Mouse (Mus musculus) heart, embryonic 11.5 days (tissue): ENCODE data around the gene Unk. TPM values are rescaled to one million over a fixed set of nuclear protein-coding genes. Genes with fewer than 3 reads are reported as not detected.
A peak's percentile ranks its signal among the peaks of the same experiment; 100 is the strongest.

Experiments
- ATAC-seq: fragments of 200-750 bp; cut with Nextera tagmentation; replicated peaks from 2 replicates; pipeline ENCODE4 v1.8.0; 2017; ENCODE audit warnings: moderate library complexity; ENCODE audit not compliant: insufficient number of reproducible peaks, low FRiP score, low TSS enrichment
- H3K27ac ChIP-seq: fragments of 300-500 bp; sonication (generic); 2 replicates; pipeline ENCODE4 v1.5.1; 2014; ENCODE audit warnings: mild to moderate bottlenecking, low read depth, low read length
- H3K27me3 ChIP-seq: fragments of 300-500 bp; sonication (generic); 2 replicates; pipeline ENCODE4 v1.6.1; 2014; ENCODE audit warnings: mild to moderate bottlenecking, low read length, mixed read lengths; ENCODE audit not compliant: control insufficient read depth, insufficient read depth
- H3K36me3 ChIP-seq: fragments of 300-500 bp; sonication (generic); 2 replicates; pipeline ENCODE4 v1.6.1; 2014; ENCODE audit warnings: mild to moderate bottlenecking, low read length, moderate library complexity, mixed read lengths; ENCODE audit not compliant: control insufficient read depth, insufficient read depth
- H3K4me1 ChIP-seq: fragments of 300-500 bp; sonication (generic); 2 replicates; pipeline ENCODE4 v1.6.1; 2014; ENCODE audit warnings: low read length; ENCODE audit not compliant: control insufficient read depth, insufficient read depth
- H3K4me2 ChIP-seq: fragments of 300-500 bp; sonication (generic); 2 replicates; pipeline ENCODE4 v1.6.1; 2014; ENCODE audit warnings: mild to moderate bottlenecking, moderate library complexity
- H3K4me3 ChIP-seq: fragments of 300-500 bp; sonication (generic); 2 replicates; pipeline ENCODE4 v1.5.1; 2014; ENCODE audit warnings: low read depth, low read length
- H3K9ac ChIP-seq: fragments of 300-500 bp; sonication (generic); 2 replicates; pipeline ENCODE4 v1.6.1; 2014; ENCODE audit warnings: mild to moderate bottlenecking, low read depth, low read length, moderate library complexity
- H3K9me3 ChIP-seq: fragments of 300-500 bp; sonication (generic); replicated peaks from 2 replicates; pipeline ENCODE4 v1.6.1; 2016; ENCODE audit warnings: low read length; ENCODE audit not compliant: control insufficient read depth
- WGBS: fragments of 180-500 bp; shearing (Covaris S2); extraction: QIAGEN DNeasy Blood & Tissue Kit; methylation state at CpG from one replicate; pipeline ENCODE4 v1.1.7; 2014; ENCODE audit not compliant: insufficient replicate concordance; 5-methylcytosine and 5-hydroxymethylcytosine counted together
- polyA plus RNA-seq: library from polyadenylated mRNA; unstranded; fragments of >200 nt; fragmentation: Nextera tagmentation; extraction: Ambion mirVana; gene quantifications from 2 replicates; pipeline ENCODE4 v1.2.1, GENCODE M21; 2014

Gene Unk
- polyA plus RNA-seq, 1 experiment from 2014 or later: 18.7 TPM

- Histone ChIP-seq H3K27me3 (no peaks in the 10 kb centered on the region), H3K9me3 (no peaks in the 10 kb centered on the region), H3K27ac (no peak overlapping the region), H3K4me2 (no peak overlapping the region), H3K4me3 (no peak overlapping the region), H3K36me3 (no peaks in the 10 kb centered on the region), H3K4me1 (peaks cover 19% of the 10 kb centered on the region), H3K9ac (no peak overlapping the region)
- WGBS: 65% methylated on average over 3 of the region's 3 CpGs
- ATAC-seq: no peak
Measured at GRCm38 (mm10) chr11:116072608-116073007, 42.5 kb downstream of the Unk start.

- no peak overlapping the region; the same call in 1 of the 2 replicates for H3K27ac ChIP-seq
- ATAC-seq: no peak; the same call in 1 of the 2 replicates
- no peak overlapping the region for H3K4me3 ChIP-seq
- H3K36me3 ChIP-seq: peaks cover 3% of the 10 kb centered on the region; the same call in 1 of the 2 replicates
- 46% methylated on average over 7 of the region's 7 CpGs for WGBS
- H3K9me3 ChIP-seq: no peaks in the 10 kb centered on the region
- H3K4me2 ChIP-seq: peak overlapping the region; percentile 6; the same call in 1 of the 2 replicates
- H3K4me1 ChIP-seq: peaks cover 36% of the 10 kb centered on the region
- H3K9ac ChIP-seq: no peak overlapping the region
- H3K27me3 ChIP-seq: no peaks in the 10 kb centered on the region
Measured at GRCm38 (mm10) chr11:116074436-116074991, 44.4 kb downstream of the Unk start.

GRCm38 (mm10) chr11:116075539-116076265 lies 45.6 kb downstream of the Unk start:
- Histone ChIP-seq H3K9ac (0 out of 2 replicates have a peak overlapping the region, but pooled peaks have one; percentile 44), H3K36me3 (peaks cover 11% of the 10 kb centered on the region), H3K27me3 (no peaks in the 10 kb centered on the region), H3K4me2 (peak overlapping the region; percentile 67), H3K4me3 (no peak overlapping the region), H3K9me3 (no peaks in the 10 kb centered on the region), H3K27ac (no peak overlapping the region), H3K4me1 (peaks cover 36% of the 10 kb centered on the region)
- 37% methylated on average over 20 of the region's 20 CpGs for WGBS
- ATAC-seq: no peak

- Histone ChIP-seq H3K4me2 (peak overlapping the region; percentile 67), H3K4me1 (peaks cover 36% of the 10 kb centered on the region)
- WGBS: 43% methylated on average over 7 of the region's 7 CpGs
Measured at GRCm38 (mm10) chr11:116076266-116076540, 46.1 kb downstream of the Unk start.

GRCm38 (mm10) chr11:116076836-116077235 lies 46.7 kb downstream of the Unk start:
- WGBS: 42% methylated on average over 7 of the region's 7 CpGs
- peak overlapping the region; percentile 67 for H3K4me2 ChIP-seq
- 0 out of 2 replicates have a peak, but pooled peaks have one; percentile 19 for ATAC-seq
- peaks cover 36% of the 10 kb centered on the region for H3K4me1 ChIP-seq
- no peaks in the 10 kb centered on the region for H3K27me3 ChIP-seq
- peak overlapping the region; percentile 3; the same call in 1 of the 2 replicates for H3K4me3 ChIP-seq
- no peaks in the 10 kb centered on the region for H3K9me3 ChIP-seq
- H3K9ac ChIP-seq: peak overlapping the region; percentile 65
- peaks cover 14% of the 10 kb centered on the region for H3K36me3 ChIP-seq
- H3K27ac ChIP-seq: peak overlapping the region; percentile 85

More at GRCm38 (mm10) chr11:116076266-116076540, 46.1 kb downstream of the Unk start:
- Histone ChIP-seq H3K27ac (peak overlapping the region; percentile 30; the same call in 1 of the 2 replicates), H3K9me3 (no peaks in the 10 kb centered on the region), H3K36me3 (peaks cover 14% of the 10 kb centered on the region), H3K4me3 (peak overlapping the region; percentile 3; the same call in 1 of the 2 replicates), H3K9ac (0 out of 2 replicates have a peak overlapping the region, but pooled peaks have one; percentile 44), H3K27me3 (no peaks in the 10 kb centered on the region)
- no peak for ATAC-seq

- H3K4me2 ChIP-seq: peak within 1 kb of the TSS; percentile 67
- H3K4me1 ChIP-seq: peaks cover 36% of the 10 kb centered on the region
- ATAC-seq: peak; percentile 58; the same call in 1 of the 2 replicates
- H3K4me3 ChIP-seq: peak within 1 kb of the TSS; percentile 16
- 64% methylated on average over 22 of the region's 22 CpGs for WGBS
- H3K36me3 ChIP-seq: peaks cover 20% of the 10 kb centered on the region
- peak within 1 kb of the TSS; percentile 65 for H3K9ac ChIP-seq
- H3K9me3 ChIP-seq: no peaks in the 10 kb centered on the region
- H3K27me3 ChIP-seq: no peaks in the 10 kb centered on the region
- H3K27ac ChIP-seq: peak within 1 kb of the TSS; percentile 85
Measured at GRCm38 (mm10) chr11:116077446-116078204, 47.5 kb downstream of the Unk start, which contains the start of gene Unc13d. Gene Unc13d, minus strand, starts transcription at chr11:116077961.

- 22% methylated on average over 16 of the region's 16 CpGs for WGBS
- ATAC-seq: no peak
Measured at GRCm38 (mm10) chr11:116078221-116078620, 48.1 kb downstream of the Unk start.

GRCm38 (mm10) chr11:116078676-116079320 lies 48.7 kb downstream of the Unk start:
- 43% methylated on average over 10 of the region's 10 CpGs for WGBS
- Histone ChIP-seq H3K4me1 (peaks cover 36% of the 10 kb centered on the region), H3K4me3 (no peak overlapping the region), H3K9me3 (no peaks in the 10 kb centered on the region), H3K27me3 (no peaks in the 10 kb centered on the region), H3K36me3 (peaks cover 28% of the 10 kb centered on the region), H3K27ac (peak overlapping the region; percentile 66), H3K4me2 (peak overlapping the region; percentile 19; the same call in 1 of the 2 replicates), H3K9ac (peak overlapping the region; percentile 39; the same call in 1 of the 2 replicates)
- no peak for ATAC-seq

More at GRCm38 (mm10) chr11:116078221-116078620, 48.1 kb downstream of the Unk start:
- Histone ChIP-seq H3K9me3 (no peaks in the 10 kb centered on the region), H3K4me2 (peak overlapping the region; percentile 67), H3K4me1 (peaks cover 36% of the 10 kb centered on the region), H3K4me3 (peak overlapping the region; percentile 16), H3K27ac (peak overlapping the region; percentile 85), H3K9ac (peak overlapping the region; percentile 39; the same call in 1 of the 2 replicates), H3K27me3 (no peaks in the 10 kb centered on the region), H3K36me3 (peaks cover 23% of the 10 kb centered on the region)
